Mouse (Mus musculus) bone marrow, adult 2 months (tissue): ENCODE data around the gene Urad.

ENCODE experiments used
- CTCF ChIP-seq: fragments of 200-500 bp; IDR thresholded peaks from 2 replicates; pipeline ENCODE4 v1.5.1; 2011; ENCODE audit warnings: low read length, control low read depth; ENCODE audit not compliant: control insufficient read depth, insufficient read depth
- POLR2A ChIP-seq: fragments of 200-500 bp; IDR thresholded peaks from 2 replicates; pipeline ENCODE4 v1.6.1; 2011; ENCODE audit warnings: low read depth, mild to moderate bottlenecking, control low read depth, low read length, borderline replicate concordance; ENCODE audit not compliant: control insufficient read depth

DNA sequence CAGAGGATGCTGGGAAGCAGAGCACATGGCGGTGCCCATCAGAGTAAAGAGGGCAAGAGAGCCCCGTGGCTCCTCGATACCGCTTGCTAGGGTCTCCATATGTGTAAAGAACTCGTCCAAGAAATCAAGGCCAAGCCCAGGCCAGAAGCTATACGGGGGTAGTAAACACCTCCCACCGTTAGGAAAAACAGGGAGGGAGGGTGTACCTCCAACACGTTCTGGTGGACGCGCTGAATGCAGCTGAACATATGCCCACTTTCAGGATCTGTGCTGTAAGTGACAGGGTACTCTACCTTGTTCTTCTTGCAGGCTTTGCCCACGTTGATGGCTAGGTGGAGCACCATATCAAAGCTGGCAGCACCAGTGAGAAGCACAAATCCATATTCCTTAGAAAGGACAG is 3.7 kb upstream of the Urad start:
- TF ChIP-seq CTCF (no peak), POLR2A (no peak)
